Mouse (Mus musculus) lung, postnatal 0 days (tissue): ENCODE measurements around the gene Nedd9.

Experiments
- CTCF ChIP-seq: IDR thresholded peaks from 2 replicates; pipeline ENCODE4 v1.5.1; 2016; ENCODE audit warnings: antibody characterized with exemption, mild to moderate bottlenecking
- EP300 ChIP-seq: IDR thresholded peaks from 2 replicates; pipeline ENCODE4 v1.6.1; 2016; ENCODE audit warnings: antibody characterized with exemption, mild to moderate bottlenecking, control low read depth

DNA sequence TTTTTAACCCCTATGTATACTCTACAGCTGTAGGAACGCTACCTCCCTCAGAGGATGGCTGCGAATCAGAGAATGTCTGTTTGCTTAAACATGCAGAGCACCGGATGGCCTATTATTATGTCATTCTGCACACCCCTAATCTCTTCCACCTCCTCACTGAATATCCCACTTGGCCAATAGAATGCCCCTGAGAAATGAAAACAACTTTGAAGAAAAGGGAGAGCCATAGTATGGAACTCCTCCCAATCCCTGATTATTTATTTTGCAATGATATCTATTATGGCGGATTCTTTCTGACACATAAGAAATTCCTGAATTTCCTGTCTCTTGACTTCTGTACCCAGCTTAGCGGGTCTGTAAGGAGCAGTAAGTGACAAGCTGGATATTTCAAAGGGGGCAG lies 12.8 kb downstream of the Nedd9 start:
- TF ChIP-seq EP300 (no peak), CTCF (no peak)
